Mouse (Mus musculus): Measurements from ENCODE around the gene Ube2l3.

Gene Ube2l3

GRCm38 (mm10) chr16:17148084-17148483 lies 54.4 kb downstream of the Ube2l3 start:
- CTCF ChIA-PET, result no interaction called here

- CTCF ChIA-PET, result interaction anchor here (0.7 kb wide), 1 partner anchor 37 kb away, joined by 3 read pairs; no protein-coding TSS in a partner anchor
Observed at GRCm38 (mm10) chr16:17147391-17147929, 55.0 kb downstream of the Ube2l3 start.

DNA sequence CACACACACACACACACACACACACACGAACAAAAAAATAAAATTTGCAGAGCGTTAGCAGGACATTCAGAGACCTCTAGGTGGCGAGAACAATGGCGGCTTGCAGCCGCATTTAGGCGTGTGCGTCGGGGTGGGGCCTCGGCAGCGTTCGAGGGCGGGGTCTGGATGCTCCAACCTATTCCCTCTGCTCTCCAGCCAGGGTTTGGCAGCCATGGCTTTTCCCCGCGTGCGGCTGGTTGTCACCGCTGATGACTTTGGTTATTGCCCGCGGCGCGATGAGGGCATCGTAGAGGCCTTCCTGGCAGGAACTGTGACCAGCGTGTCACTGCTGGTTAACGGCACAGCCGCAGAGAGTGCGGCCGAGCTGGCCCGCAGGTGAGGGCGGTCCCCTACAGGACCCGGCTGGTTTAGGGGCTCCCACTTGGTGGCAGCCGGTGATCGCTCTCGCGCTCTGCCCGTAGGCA lies 55.6 kb downstream of the Ube2l3 start, which contains the start of gene Ccdc116:
Gene Ccdc116 (minus strand): TSS at position 458 of the 464 bp plus-strand sequence.
- CTCF ChIA-PET, result no interaction called here

- CTCF ChIA-PET, result no interaction called here
Observed at GRCm38 (mm10) chr16:17144339-17144738, 58.1 kb downstream of the Ube2l3 start, which contains the start of gene Ydjc. Gene Ydjc, plus strand, starts transcription at chr16:17144621.

DNA sequence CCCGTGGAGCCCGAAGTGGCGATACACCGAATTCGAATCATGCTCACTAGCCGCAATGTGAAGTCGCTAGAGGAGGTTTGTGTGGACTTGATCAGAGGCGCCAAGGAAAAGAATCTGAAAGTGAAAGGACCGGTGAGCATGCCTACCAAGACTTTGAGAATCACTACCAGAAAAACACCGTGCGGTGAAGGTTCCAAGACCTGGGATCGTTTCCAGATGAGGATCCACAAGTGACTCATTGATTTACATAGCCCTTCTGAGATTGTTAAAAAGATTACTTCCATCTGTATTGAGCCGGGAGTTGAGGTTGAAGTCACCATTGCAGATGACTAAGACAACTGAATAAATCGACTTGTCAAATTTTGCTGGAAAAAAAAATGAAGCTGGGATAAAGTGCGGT lies 65.1 kb downstream of the Ube2l3 start:
- CTCF ChIA-PET, result no interaction called here

DNA sequence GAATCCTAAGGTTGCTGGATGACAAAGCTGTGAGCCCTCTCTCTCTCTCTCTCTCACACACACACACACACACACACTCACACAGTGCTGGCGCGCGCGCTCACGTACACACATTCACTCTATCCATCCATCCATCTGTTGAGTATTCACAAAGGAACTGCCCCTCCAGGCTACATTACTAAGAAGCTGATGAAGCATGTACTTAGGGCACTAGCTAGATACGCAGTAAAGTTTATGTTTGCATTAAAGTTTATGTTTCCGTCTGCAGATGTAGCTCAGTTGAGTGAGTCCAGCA lies 69.6 kb downstream of the Ube2l3 start:
- CTCF ChIA-PET, result interaction anchor here (0.7 to 1.4 kb wide), 3 partner anchors 13 to 372 kb away, joined by 3 to 5 read pairs (median 4); partner anchors contain the start of gene Ppil2

DNA sequence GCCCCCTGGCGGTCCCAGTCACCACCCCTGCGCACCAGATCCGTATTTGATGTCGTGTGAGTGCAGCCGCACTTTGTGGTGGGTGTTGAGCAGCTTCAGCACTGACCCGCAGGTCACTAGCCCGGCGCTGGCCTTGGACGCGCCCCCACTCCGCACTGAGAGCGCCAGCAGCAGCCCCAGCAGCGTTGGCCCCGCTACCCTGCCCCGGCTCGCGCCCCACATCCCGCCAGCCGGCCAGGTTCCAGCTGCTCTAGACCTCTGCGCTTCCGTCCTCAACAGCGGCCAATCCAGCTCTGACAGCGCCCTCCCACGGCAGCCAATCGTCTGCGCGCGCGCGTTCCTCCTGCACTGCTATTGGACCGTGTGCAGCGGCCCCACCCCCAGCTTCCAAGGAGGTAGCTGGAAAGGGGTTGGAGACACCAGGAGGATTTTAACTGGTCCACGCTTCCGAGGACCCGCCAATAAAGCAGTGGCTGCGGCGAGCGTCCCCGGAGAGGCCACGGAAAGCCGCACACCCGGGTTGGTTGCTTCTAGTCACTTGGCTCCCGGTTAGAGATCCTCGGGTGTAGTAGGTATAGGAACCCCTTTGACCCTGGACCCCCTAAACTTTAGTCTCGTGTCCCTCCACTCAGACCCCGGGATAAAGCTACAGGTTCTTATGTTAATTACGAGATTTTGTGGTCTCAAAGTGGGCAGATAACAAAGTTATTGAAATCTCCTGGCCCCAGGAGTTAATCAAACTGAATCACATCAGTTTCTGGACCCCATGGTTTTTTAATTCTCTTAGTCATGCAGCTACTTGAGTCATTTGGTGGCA lies 70.2 kb downstream of the Ube2l3 start, which contains the start of gene Sdf2l1:
Gene Sdf2l1 (minus strand): TSS at position 295 of the 817 bp plus-strand sequence.
- CTCF ChIA-PET, result interaction anchor here (0.7 to 1.4 kb wide), 3 partner anchors 13 to 373 kb away, joined by 3 to 5 read pairs (median 4); partner anchors contain the start of gene Ppil2

- CTCF ChIA-PET, result interaction anchor here (0.6 to 1.4 kb wide), 2 partner anchors 14 to 100 kb away, joined by 5 to 12 read pairs; no protein-coding TSS in a partner anchor
Observed at GRCm38 (mm10) chr16:17131191-17132088, 71.0 kb downstream of the Ube2l3 start.

GRCm38 (mm10) chr16:17127292-17127691 lies 75.2 kb downstream of the Ube2l3 start:
- CTCF ChIA-PET, result interaction anchor here (0.6 to 0.9 kb wide), 3 partner anchors 13 to 123 kb away, joined by 3 to 4 read pairs (median 3); no protein-coding TSS in a partner anchor

DNA sequence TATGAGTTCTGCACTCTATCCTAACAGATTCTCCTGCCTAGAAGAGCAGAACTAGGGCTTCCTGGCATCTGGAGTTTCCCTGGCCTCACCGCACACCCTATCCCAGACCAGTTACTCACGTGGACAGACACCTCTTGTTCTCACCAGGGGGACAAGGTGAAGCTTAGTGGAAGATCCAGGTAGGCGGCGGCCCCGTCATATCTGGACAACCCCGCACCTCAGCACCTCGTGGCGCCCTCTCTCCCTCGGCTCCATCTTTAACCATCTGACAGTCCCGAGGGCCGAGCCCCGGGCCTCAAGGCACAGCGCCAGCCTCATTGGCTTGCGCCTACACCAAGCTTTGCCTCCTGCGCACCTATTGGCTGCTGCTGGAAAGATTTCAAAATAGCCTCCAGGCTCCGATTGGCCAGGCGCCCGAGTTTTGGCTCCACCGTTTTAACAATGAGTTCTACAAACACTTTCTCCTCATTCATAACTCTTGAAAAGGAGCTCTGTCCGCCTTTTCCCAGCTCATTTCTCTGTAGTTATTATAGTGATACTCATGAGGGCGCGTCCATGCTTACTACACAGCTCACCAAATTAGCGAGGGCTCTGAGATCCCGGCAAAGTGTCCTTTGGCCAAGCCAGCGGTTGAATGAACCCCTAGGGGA lies 77.5 kb downstream of the Ube2l3 start, which contains the start of gene 2610318N02Rik:
Gene 2610318N02Rik (minus strand): TSS at position 297 of the 650 bp plus-strand sequence.
- CTCF ChIA-PET, result interaction anchor here (0.6 to 0.7 kb wide), 2 partner anchors 21 to 58 kb away, joined by 3 to 7 read pairs; no protein-coding TSS in a partner anchor

DNA sequence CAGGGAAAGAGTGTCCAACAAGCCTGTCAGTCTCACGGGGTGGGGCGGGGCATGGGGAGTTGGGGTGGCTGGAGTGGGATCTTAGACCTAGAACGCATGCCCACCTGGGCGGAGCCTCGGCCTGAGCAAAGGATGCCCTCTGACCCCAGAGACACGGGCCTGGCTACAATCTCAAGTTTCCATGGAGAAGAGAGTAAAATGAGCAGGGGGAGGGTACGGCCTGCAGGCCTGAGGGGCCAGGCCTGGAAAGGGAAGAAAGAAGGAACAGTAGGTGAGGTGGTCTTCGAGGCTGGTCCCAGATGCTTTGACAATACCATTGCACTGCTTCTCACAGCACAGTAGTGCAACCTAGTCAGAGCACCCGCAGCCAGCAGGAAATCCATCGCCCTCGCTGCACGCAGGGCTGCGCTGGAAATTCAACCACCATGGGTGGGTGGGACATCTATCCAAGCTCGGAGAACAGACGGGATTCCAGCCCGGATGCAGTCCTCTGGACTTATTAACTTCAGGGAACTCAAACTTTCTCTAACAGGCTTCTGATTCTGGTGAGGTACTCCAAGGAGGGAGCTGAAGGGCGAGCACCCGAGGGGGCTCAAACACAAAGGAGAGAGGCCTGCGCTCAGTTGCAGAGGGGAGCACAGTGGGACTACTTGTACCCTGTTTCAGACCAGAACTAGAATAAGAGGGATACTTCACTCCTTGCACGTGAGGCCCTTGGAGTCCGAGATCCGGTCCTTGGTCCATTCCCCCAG lies 78.2 kb downstream of the Ube2l3 start:
- CTCF ChIA-PET, result interaction anchor here (0.6 kb wide), 1 partner anchor 59 kb away, joined by 7 read pairs; no protein-coding TSS in a partner anchor

DNA sequence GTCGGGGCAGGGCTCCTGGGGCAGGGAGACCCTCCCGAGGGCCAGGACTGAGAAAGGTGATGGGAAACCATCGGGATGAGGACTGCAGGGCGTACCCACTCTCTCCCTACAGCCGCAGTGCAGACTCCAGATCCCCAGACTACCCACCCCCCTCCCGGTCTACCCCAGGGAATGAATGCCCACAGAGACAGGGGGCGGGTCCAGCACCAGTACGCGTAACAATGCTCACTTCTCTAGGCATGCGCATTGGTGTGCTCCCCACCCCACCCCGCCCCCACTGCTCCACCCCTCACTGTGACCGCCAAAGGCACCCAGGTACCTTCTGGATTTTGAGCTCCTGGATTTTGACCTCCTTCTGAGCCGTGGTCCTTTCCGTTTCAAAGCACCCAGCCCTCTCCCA lies 80.9 kb downstream of the Ube2l3 start:
- CTCF ChIA-PET, result no interaction called here

DNA sequence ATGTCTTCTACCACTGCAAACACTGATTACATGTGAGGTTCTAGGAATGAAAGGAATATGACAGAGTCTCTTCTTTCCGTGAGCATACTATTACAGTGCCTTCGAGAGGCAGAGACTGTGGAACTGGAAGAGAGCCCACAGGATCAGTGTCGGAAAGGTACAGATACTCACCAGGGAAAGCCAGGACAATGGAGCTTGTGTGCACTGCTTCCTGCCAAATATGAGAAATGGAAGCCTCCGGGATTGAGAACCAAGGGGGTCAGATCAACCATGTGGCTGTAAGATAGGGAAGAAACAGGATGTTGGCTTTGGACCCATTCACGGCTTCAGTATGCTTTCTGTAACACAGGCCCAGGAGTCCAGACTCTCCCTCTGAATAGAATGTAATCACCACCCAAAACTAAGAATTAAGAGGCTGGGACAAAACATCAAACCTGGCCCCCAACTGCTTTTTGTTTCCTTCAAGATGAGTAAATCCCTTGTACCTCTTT lies 85.1 kb downstream of the Ube2l3 start:
- CTCF ChIA-PET, result no interaction called here

DNA sequence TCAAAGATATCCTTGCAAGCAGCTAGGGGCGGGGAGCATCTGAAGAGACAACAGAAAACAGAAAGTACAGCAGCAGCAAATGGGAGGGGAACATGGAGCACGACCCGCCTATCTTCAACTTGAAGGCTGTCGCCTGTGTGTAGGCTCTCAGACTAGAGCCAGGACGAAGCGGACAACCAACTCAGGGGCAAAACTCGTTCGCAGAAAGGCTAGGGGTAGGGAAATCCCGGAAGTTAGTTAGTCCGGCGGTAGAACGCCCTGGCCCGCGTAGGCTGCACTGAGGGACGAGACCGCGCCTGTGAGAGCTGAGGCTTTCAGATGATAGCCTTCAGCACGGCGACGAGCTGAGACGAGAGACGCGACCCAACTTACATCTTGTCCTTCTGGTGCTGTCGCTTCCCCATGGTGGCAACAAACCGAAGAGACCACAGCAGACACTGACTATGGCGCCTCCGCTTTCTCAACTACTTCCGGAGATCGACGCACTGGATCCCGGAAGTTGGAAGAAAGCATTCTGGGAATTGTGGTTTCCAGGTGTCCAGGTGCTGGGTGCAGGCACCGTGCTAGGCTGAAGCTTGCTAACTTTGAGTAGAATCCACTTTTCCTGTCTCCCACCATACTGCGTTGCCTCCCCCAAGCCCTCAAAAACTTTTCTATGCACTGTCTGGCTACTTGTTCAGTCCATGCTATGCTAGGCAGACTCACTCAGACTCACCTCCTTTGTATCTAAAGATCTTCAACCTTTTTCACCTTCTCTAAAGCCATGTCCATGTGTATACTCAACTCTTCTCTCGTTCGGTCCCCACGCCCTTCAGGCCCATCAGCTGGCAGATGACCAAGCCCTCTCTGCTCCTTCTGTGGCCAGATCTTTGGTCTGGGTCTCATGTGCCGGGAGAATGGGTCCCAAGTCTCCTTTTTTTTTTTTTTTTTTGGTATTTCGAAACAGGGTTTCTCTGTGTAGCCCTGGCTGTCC lies 91.4 kb downstream of the Ube2l3 start, which contains the start of gene Ppil2:
Gene Ppil2 (minus strand): TSS at position 487 of the 973 bp plus-strand sequence.
- CTCF ChIA-PET, result interaction anchor here (0.6 kb wide), 1 partner anchor 21 kb away, joined by 3 read pairs; the partner anchor contains the start of gene Sdf2l1

DNA sequence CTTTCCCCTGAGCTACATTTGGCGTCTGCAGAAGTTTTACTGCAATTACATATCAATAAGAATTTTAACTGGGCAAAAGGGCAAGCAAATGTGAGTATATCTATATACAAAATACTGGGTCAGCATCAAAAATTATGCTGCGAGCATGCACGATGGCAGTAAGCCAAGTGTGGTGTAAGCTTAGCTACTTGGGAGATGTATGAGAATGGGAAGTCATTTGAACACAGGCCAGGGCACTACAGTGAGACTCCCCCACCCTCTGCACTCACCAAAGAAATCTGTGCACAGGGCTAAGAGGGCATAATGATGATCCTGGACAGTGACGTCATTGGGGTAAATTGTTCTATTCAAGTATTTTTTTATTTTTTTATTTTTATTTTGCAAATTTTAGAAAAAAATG lies 97.8 kb downstream of the Ube2l3 start:
- CTCF ChIA-PET, result interaction anchor here (0.6 kb wide), 1 partner anchor 153 kb away, joined by 5 read pairs; no protein-coding TSS in a partner anchor

DNA sequence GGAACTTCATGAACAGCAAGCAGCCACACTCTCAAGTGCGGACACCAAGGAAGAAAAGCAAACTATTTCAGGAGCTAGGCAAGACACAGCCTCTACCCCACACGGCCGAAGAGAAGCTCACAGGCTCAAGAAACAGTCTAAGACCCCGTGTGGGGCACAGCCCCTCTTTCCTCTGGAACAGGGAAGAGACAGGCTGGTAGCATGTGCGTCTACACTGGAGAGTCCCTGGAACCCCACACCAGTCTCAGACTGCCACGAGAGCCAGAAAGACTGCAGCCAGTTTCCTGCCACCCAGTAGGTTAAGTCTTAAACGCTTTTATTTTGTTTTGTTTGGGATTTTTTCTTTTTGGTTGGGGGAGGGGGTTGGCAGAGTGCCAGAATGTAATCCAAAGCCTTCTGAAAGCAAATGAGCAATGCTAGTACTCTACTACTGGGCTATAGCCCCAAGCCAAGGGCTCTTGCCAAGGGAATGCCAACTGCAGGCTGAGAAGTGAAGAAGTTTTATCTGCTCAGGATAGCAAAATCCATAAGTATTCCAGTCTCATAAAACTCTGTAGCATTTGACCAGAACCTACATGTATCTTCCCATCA lies 99.7 kb downstream of the Ube2l3 start:
- CTCF ChIA-PET, result no interaction called here

Measured in spleen, embryonic (tissue).